Mouse (Mus musculus): ENCODE results near the gene Igf2bp3. TPM values are rescaled to one million over a fixed set of nuclear protein-coding genes. Genes with fewer than 3 reads are reported as not detected.

Igf2bp3 gene
- polyA plus RNA-seq, 1 experiment: 85.8 TPM

DNA sequence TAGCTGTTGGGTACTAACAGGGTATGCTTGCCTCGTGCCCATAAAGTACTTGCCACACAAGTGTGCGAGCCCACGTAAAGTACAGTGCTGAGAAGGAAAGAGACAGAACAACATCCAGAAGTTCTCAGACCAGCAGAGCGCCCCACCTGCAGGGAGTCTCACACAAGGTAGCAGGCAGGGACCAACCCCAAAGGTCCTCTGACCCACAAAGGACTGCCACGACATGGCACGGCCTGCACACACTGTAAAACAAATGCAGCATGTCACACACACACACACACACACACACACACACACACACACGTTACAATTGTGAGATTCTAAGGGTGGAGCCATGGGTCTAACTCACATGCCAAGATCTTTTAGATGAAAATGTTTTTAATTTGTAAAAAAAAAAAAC lies 66.4 kb downstream of the Igf2bp3 start:
- H3K27me3 ChIP-seq (ENCODE audit: control insufficient read depth, insufficient read depth, low read length, poor library complexity, severe bottlenecking): no peaks in the 10 kb centered on the region
- no peaks in the 10 kb centered on the region for H3K9me3 ChIP-seq (replicated peaks; ENCODE audit: control insufficient read depth, insufficient read depth, low read length, poor library complexity, severe bottlenecking)
- TF ChIP-seq CTCF (IDR thresholded peaks at IDR 0.05; ENCODE audit: low read depth, low read length) (no peak), POLR2A (IDR thresholded peaks at IDR 0.05; ENCODE audit: insufficient read depth, low read length) (no peak), EP300 (IDR thresholded peaks at IDR 0.05; ENCODE audit: insufficient read depth, low read depth, low read length) (no peak)
- no peak overlapping the region for H3K4me3 ChIP-seq (ENCODE audit: low read depth, low read length)
- H3K27ac ChIP-seq (ENCODE audit: insufficient read depth, low read length): no peak overlapping the region
- H3K36me3 ChIP-seq (ENCODE audit: control insufficient read depth, insufficient read depth, low read length, poor library complexity, severe bottlenecking): no peaks in the 10 kb centered on the region
- H3K9ac ChIP-seq (ENCODE audit: low read depth, poor library complexity, severe bottlenecking): no peak overlapping the region
- no peaks in the 10 kb centered on the region for H3K4me1 ChIP-seq (ENCODE audit: control insufficient read depth, insufficient read depth, low read length)

DNA sequence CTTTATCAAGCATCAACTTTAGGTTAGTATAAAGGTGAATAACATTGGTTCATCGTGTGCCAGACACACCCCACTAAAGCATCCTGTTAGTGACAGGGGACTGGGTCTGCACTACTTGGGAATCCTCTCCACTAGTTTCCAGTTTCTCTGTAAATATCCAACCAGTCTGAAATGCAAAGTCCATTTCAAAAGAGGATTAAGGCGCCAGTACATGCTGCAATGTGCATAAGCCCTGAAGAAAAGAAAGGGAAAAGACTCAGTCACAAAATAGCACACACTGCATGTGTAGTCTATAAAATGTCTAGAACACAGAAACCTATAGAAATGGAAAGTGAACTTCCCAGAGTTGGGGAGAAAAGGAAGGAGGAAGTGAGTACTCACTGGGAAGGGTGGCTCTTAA lies 68.3 kb downstream of the Igf2bp3 start:
- TF ChIP-seq POLR2A (IDR thresholded peaks at IDR 0.05; ENCODE audit: insufficient read depth, low read length): no peak

DNA sequence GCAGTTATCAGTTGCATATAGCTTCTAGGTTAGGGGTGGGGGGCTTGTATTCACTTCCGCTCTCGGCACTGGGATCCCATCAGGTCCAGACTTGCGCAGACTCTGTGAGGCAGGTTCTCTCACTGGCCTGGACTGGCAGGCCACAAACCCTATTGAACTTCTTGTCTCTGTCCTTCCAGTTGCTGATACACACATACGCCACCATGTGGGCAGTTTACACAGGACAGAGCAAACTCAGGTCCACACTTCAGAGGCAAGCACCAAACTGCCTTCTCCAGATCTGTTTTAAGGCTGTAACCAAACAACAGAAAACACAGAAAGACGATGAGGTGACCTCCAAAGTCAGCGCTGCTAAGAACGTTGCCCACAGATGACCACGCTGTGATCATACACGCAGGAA lies 72.3 kb downstream of the Igf2bp3 start:
- Histone ChIP-seq H3K4me1 (ENCODE audit: control insufficient read depth, insufficient read depth, low read length) (peaks cover 7% of the 10 kb centered on the region), H3K9me3 (replicated peaks; ENCODE audit: control insufficient read depth, insufficient read depth, low read length, poor library complexity, severe bottlenecking) (no peaks in the 10 kb centered on the region), H3K27me3 (ENCODE audit: control insufficient read depth, insufficient read depth, low read length, poor library complexity, severe bottlenecking) (no peaks in the 10 kb centered on the region), H3K27ac (ENCODE audit: insufficient read depth, low read length) (no peak overlapping the region), H3K4me3 (ENCODE audit: low read depth, low read length) (no peak overlapping the region), H3K9ac (ENCODE audit: low read depth, poor library complexity, severe bottlenecking) (no peak overlapping the region), H3K36me3 (ENCODE audit: control insufficient read depth, insufficient read depth, low read length, poor library complexity, severe bottlenecking) (no peaks in the 10 kb centered on the region)
- peak; percentile 57 for TF ChIP-seq CTCF (IDR thresholded peaks at IDR 0.05; ENCODE audit: low read depth, low read length)
- TF ChIP-seq POLR2A (IDR thresholded peaks at IDR 0.05; ENCODE audit: insufficient read depth, low read length): no peak
- no peak for TF ChIP-seq EP300 (IDR thresholded peaks at IDR 0.05; ENCODE audit: insufficient read depth, low read depth, low read length)

More for the DNA sequence above, 68.3 kb downstream of the Igf2bp3 start:
- no peaks in the 10 kb centered on the region for H3K9me3 ChIP-seq (replicated peaks; ENCODE audit: control insufficient read depth, insufficient read depth, low read length, poor library complexity, severe bottlenecking)
- no peak overlapping the region for H3K9ac ChIP-seq (ENCODE audit: low read depth, poor library complexity, severe bottlenecking)
- H3K4me3 ChIP-seq (ENCODE audit: low read depth, low read length): no peak overlapping the region
- no peaks in the 10 kb centered on the region for H3K36me3 ChIP-seq (ENCODE audit: control insufficient read depth, insufficient read depth, low read length, poor library complexity, severe bottlenecking)
- H3K27ac ChIP-seq (ENCODE audit: insufficient read depth, low read length): no peak overlapping the region
- H3K27me3 ChIP-seq (ENCODE audit: control insufficient read depth, insufficient read depth, low read length, poor library complexity, severe bottlenecking): no peaks in the 10 kb centered on the region
- H3K4me1 ChIP-seq (ENCODE audit: control insufficient read depth, insufficient read depth, low read length): no peaks in the 10 kb centered on the region

DNA sequence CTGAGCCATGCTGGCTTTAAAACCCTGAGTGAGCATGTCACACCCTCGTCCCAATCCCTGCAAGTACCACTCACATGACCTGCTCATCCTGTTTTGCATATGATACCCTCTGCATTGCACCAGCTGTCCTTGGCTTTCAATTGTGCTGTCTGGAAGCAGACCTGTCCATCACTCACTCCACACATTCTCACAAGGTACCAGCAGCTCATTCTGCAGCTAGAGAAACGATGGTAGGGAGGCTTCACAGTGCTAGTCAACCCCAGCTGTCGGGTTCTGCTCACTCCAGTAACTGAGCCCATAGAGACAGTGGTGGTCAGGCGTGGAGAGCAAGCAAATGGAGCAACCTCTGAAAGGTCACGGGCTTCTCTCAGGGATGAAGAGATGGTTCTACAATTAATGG lies 73.6 kb downstream of the Igf2bp3 start:
- H3K9me3 ChIP-seq (replicated peaks; ENCODE audit: control insufficient read depth, insufficient read depth, low read length, poor library complexity, severe bottlenecking): no peaks in the 10 kb centered on the region
- TF ChIP-seq POLR2A (IDR thresholded peaks at IDR 0.05; ENCODE audit: insufficient read depth, low read length) (no peak), CTCF (IDR thresholded peaks at IDR 0.05; ENCODE audit: low read depth, low read length) (no peak), EP300 (IDR thresholded peaks at IDR 0.05; ENCODE audit: insufficient read depth, low read depth, low read length) (no peak)
- H3K4me3 ChIP-seq (ENCODE audit: low read depth, low read length): no peak overlapping the region
- no peaks in the 10 kb centered on the region for H3K27me3 ChIP-seq (ENCODE audit: control insufficient read depth, insufficient read depth, low read length, poor library complexity, severe bottlenecking)
- peaks cover 7% of the 10 kb centered on the region for H3K4me1 ChIP-seq (ENCODE audit: control insufficient read depth, insufficient read depth, low read length)
- no peak overlapping the region for H3K27ac ChIP-seq (ENCODE audit: insufficient read depth, low read length)
- no peaks in the 10 kb centered on the region for H3K36me3 ChIP-seq (ENCODE audit: control insufficient read depth, insufficient read depth, low read length, poor library complexity, severe bottlenecking)
- H3K9ac ChIP-seq (ENCODE audit: low read depth, poor library complexity, severe bottlenecking): no peak overlapping the region

DNA sequence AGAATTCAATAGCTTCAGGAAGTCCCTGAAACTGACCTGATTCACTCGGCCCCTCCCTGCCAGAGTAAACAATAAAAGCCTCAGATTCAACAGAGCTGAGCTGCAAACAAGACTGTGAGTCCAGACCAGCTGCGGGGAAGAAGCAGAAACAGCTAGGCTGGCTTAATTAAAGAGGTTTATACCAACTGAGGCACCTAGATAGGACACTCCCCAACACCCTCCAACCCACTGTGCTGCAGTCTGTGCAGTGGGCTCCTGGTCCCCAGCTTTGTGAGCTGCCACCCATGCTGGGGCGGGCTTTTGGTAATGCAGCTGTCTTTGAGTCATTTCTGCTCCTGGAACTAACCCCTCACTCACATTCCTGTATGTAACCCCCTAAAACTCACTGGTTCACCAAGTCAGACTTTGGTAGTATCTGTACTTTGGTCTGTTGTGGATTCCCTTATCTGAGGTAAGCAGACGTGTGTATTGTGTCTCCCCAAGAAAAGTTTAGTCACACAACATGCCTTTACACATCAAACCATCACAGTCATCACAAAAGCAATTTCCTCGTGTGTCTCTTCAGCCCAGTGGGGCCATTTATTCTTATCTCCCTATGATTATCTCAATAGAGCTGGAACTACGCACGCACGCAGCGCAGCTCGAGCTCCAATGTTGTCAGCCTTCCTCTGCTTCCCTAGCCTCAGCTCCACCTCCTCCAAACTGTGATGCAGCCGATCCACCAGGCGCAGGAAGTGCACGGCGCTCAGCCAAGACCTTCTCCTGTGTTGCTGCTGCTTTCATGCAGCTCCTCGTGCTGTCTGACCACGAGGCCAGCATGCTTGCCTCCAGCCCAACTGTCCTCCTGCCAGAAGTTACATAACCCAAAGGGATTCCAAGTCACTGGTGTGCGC lies 76.4 kb downstream of the Igf2bp3 start:
- TF ChIP-seq CTCF (IDR thresholded peaks at IDR 0.05; ENCODE audit: low read depth, low read length): no peak
- TF ChIP-seq EP300 (IDR thresholded peaks at IDR 0.05; ENCODE audit: insufficient read depth, low read depth, low read length): no peak
- TF ChIP-seq POLR2A (IDR thresholded peaks at IDR 0.05; ENCODE audit: insufficient read depth, low read length): no peak
- Histone ChIP-seq H3K36me3 (ENCODE audit: control insufficient read depth, insufficient read depth, low read length, poor library complexity, severe bottlenecking) (no peaks in the 10 kb centered on the region), H3K4me3 (ENCODE audit: low read depth, low read length) (no peak overlapping the region), H3K9me3 (replicated peaks; ENCODE audit: control insufficient read depth, insufficient read depth, low read length, poor library complexity, severe bottlenecking) (no peaks in the 10 kb centered on the region), H3K4me1 (ENCODE audit: control insufficient read depth, insufficient read depth, low read length) (peaks cover 7% of the 10 kb centered on the region), H3K27me3 (ENCODE audit: control insufficient read depth, insufficient read depth, low read length, poor library complexity, severe bottlenecking) (no peaks in the 10 kb centered on the region), H3K9ac (ENCODE audit: low read depth, poor library complexity, severe bottlenecking) (no peak overlapping the region), H3K27ac (ENCODE audit: insufficient read depth, low read length) (no peak overlapping the region)

DNA sequence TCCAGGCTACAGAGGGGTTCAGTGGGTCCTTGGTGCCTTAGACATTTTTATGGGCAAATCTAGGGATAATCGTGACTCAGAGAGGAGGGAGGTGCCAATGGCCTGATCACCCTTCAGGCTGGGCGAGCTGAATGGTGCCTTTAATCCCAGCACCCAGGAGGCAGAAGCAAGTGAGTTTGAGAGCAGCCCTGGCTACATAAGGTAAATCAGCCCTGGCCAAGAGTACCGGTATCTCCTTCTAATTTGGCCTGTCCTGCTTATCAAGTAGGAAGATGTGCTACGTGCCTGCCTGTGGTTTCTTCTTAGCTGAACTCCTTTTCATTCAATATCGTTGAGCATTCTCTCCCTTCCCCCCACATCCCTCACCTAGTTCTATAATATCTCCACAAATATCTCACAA lies 78.0 kb downstream of the Igf2bp3 start:
- no peaks in the 10 kb centered on the region for H3K27me3 ChIP-seq (ENCODE audit: control insufficient read depth, insufficient read depth, low read length, poor library complexity, severe bottlenecking)
- H3K36me3 ChIP-seq (ENCODE audit: control insufficient read depth, insufficient read depth, low read length, poor library complexity, severe bottlenecking): no peaks in the 10 kb centered on the region
- no peak overlapping the region for H3K9ac ChIP-seq (ENCODE audit: low read depth, poor library complexity, severe bottlenecking)
- H3K4me1 ChIP-seq (ENCODE audit: control insufficient read depth, insufficient read depth, low read length): peaks cover 8% of the 10 kb centered on the region
- H3K27ac ChIP-seq (ENCODE audit: insufficient read depth, low read length): no peak overlapping the region
- H3K9me3 ChIP-seq (replicated peaks; ENCODE audit: control insufficient read depth, insufficient read depth, low read length, poor library complexity, severe bottlenecking): no peaks in the 10 kb centered on the region
- no peak for TF ChIP-seq CTCF (IDR thresholded peaks at IDR 0.05; ENCODE audit: low read depth, low read length)
- no peak for TF ChIP-seq POLR2A (IDR thresholded peaks at IDR 0.05; ENCODE audit: insufficient read depth, low read length)
- no peak for TF ChIP-seq EP300 (IDR thresholded peaks at IDR 0.05; ENCODE audit: insufficient read depth, low read depth, low read length)
- H3K4me3 ChIP-seq (ENCODE audit: low read depth, low read length): no peak overlapping the region
